Mouse (Mus musculus) urinary bladder, postnatal 25 days (tissue): ENCODE measurements around the gene 2200002J24Rik.
A peak's percentile ranks its signal among the peaks of the same experiment; 100 is the strongest.
"Not testable (repeated sequence)": the region's sequence is repeated elsewhere in the genome, so short reads cannot be mapped to it uniquely, and the experiment has no call there.

Source experiments
- DNase-seq: peaks from one replicate; pipeline ENCODE4 v3.0.0; 2022; ENCODE audit warnings: low spot score

The 2200002J24Rik gene

GRCm38 (mm10) chr7:30728739-30729395 is 30.1 kb downstream of the 2200002J24Rik start:
- no peak for DNase-seq

GRCm38 (mm10) chr7:30729396-30730063 is 30.8 kb downstream of the 2200002J24Rik start, which contains the start of gene Tmem147:
Tmem147 (minus strand) TSS chr7:30729540.
- peak; percentile 94 for DNase-seq

GRCm38 (mm10) chr7:30730064-30730722 is 31.5 kb downstream of the 2200002J24Rik start:
- not testable (repeated sequence) for DNase-seq

- DNase-seq, result no peak
These were observed 37.5 kb downstream of the 2200002J24Rik start for GRCm38 (mm10) chr7:30736211-30736610.

- DNase-seq, result not testable (repeated sequence)
These were observed 43.8 kb downstream of the 2200002J24Rik start for GRCm38 (mm10) chr7:30742570-30742969.

GRCm38 (mm10) chr7:30743617-30744016 is 44.9 kb downstream of the 2200002J24Rik start, which contains the start of gene Gapdhs:
Gapdhs (minus strand) TSS chr7:30743681.
- DNase-seq, result not testable (repeated sequence)

GRCm38 (mm10) chr7:30744022-30744598 is 45.4 kb downstream of the 2200002J24Rik start:
- DNase-seq, result peak; percentile 47

GRCm38 (mm10) chr7:30747525-30748204 is 48.9 kb downstream of the 2200002J24Rik start:
- DNase-seq, result peak; percentile 25
